Mouse (Mus musculus): ENCODE data around the gene Cluh. TPM values are rescaled to one million over a fixed set of nuclear protein-coding genes. Genes with fewer than 3 reads are reported as not detected.

The Cluh gene
- polyA plus RNA-seq, 1 experiment from 2014 or later = 23.6 TPM

DNA sequence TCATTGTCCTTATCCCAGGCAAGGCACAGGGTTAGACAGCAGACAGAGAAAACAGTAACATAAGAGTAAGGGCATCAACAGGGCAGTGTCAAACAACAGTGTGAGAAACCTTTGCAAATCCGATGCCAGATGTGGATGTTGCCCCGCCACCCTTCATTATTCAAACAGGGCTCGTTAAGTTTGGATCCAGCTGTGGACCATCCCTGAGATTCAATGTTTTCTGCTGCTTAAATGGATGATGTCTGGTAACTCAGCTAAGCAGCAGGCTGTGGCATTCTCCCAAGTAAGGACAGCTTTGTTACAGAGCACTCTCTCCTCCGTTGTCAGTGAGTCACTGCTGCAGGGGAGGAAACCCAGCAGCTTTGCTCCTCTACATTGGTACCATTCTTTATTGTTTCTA is 25.9 kb downstream of the Cluh start:
- Histone ChIP-seq H3K27ac (no peak overlapping the region), H3K4me3 (ENCODE audit: inconsistent target) (no peak overlapping the region), H3K79me2 (ENCODE audit: inconsistent target) (peaks cover 11% of the 10 kb centered on the region; the same call in 1 of the 2 replicates), H3K36me3 (ENCODE audit: inconsistent target) (peaks cover 53% of the 10 kb centered on the region)
- WGBS (ENCODE audit: missing documents) = 89% methylated on average over 4 of the region's 4 CpGs

DNA sequence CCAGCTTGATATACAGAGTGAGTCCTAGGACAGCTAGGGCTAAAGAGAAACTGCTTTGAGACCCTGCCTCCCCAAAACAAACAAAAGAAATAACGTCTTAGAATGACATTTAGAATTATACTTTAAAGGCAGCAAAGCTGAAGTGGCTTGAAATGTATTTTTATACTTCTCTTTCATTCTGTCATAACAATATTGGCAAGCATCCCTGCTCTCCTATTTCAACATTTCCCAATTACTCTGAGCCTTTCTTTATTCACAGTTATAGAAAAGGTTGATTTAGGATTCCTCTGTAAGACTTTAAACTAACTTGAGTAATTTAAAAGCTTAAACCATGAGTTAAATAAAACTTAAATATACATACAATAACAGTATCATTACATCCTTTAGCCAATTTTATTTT is 42.9 kb downstream of the Cluh start:
- H3K4me3 ChIP-seq (ENCODE audit: inconsistent target) = no peak overlapping the region
- peaks cover 98% of the 10 kb centered on the region for H3K79me2 ChIP-seq (ENCODE audit: inconsistent target)
- H3K27ac ChIP-seq = no peak overlapping the region
- 71% methylated on average over 1 of the region's 1 CpGs for WGBS (ENCODE audit: missing documents)
- peaks cover 34% of the 10 kb centered on the region for H3K36me3 ChIP-seq (ENCODE audit: inconsistent target)

DNA sequence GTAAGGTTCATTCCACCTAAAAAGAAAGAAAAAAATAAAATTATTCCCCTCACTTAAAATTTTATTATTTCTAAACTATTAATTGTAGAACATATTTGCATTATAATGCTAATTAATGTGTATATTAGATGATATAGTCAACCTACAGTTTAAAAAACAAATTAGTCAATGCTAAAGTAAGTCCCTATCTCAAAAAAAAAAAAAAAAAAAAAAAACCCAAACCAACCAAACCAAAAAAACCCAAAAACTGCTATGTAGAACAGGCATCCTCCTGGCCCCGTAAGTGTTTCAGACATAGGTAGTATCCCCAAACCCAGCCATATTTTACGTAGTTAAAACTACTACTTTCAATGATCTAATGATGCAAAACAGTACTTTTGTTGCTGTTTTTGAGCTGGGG is 50.2 kb downstream of the Cluh start:
- no peak overlapping the region for H3K4me3 ChIP-seq (ENCODE audit: inconsistent target)
- WGBS (ENCODE audit: missing documents) = 100% methylated on average over 2 of the region's 2 CpGs
- H3K79me2 ChIP-seq (ENCODE audit: inconsistent target) = peaks cover 100% of the 10 kb centered on the region
- H3K36me3 ChIP-seq (ENCODE audit: inconsistent target) = peaks cover 22% of the 10 kb centered on the region; the same call in 1 of the 2 replicates
- H3K27ac ChIP-seq = no peak overlapping the region

DNA sequence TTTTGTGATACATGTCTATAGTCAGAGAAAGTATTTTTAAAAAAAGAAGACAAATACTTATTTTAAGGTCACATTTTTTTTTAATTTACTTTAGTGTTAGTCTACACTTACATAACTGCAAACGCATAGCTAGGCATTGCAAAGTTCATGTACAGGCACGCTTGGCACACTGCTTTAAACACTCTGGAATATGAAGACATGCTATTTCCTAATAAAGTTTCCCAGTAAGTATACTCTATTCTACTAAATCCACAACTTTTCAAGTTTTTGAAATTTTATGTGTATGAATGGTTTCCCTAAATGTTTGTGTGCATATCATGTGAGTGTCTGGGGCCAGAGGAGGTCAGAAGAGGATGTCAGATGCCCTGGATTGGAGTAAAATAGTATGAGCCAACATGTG is 54.8 kb downstream of the Cluh start:
- WGBS (ENCODE audit: missing documents) = 96% methylated on average over 2 of the region's 2 CpGs
- H3K4me3 ChIP-seq (ENCODE audit: inconsistent target) = no peak overlapping the region
- H3K36me3 ChIP-seq (ENCODE audit: inconsistent target) = no peaks in the 10 kb centered on the region
- H3K79me2 ChIP-seq (ENCODE audit: inconsistent target) = peaks cover 100% of the 10 kb centered on the region
- no peak overlapping the region for H3K27ac ChIP-seq

DNA sequence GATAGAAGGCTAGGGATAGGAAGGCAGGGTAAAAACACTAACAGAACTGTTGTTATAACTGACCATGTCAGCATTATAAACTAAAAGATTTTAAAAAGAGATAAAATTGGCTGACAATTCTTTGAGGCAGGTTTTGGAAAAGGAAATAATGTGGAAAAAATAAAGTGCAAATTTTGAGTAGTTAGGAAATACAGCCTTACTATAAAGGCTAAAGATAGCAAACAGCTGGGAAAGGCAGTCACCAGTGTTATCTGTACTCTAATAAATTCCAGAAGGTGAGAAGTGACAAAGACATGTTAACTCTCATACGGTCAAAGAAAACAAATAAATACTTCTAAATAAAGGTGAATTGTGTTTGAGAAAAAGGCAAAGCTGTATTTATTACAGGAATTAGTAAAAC is 59.5 kb downstream of the Cluh start:
- 91% methylated on average over 1 of the region's 1 CpGs for WGBS (ENCODE audit: missing documents)
- H3K27ac ChIP-seq = no peak overlapping the region
- no peaks in the 10 kb centered on the region for H3K36me3 ChIP-seq (ENCODE audit: inconsistent target)
- no peak overlapping the region for H3K4me3 ChIP-seq (ENCODE audit: inconsistent target)
- H3K79me2 ChIP-seq (ENCODE audit: inconsistent target) = peaks cover 100% of the 10 kb centered on the region

DNA sequence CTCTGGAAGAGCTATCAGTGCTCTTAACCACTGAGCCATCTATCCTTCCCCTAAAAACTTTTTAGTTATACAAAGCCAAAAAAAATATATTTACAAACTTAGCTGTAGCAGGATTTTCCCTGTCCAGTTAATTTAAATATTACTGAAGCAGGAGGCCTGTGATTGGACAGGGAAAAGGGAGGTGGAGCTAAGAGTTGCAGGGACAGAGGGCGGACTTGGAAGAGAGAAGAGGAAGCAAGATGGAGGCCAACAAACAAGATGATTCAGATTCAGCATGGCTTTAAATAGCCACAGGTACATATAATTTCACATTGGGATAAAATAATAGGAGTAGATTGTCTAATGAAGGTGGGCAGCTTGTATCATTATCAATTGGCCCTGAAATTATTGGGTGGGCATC is 61.4 kb downstream of the Cluh start:
- Histone ChIP-seq H3K36me3 (ENCODE audit: inconsistent target) (no peaks in the 10 kb centered on the region), H3K79me2 (ENCODE audit: inconsistent target) (peaks cover 100% of the 10 kb centered on the region), H3K27ac (no peak overlapping the region), H3K4me3 (ENCODE audit: inconsistent target) (no peak overlapping the region)
- WGBS (ENCODE audit: missing documents) = 70% methylated on average over 1 of the region's 1 CpGs

DNA sequence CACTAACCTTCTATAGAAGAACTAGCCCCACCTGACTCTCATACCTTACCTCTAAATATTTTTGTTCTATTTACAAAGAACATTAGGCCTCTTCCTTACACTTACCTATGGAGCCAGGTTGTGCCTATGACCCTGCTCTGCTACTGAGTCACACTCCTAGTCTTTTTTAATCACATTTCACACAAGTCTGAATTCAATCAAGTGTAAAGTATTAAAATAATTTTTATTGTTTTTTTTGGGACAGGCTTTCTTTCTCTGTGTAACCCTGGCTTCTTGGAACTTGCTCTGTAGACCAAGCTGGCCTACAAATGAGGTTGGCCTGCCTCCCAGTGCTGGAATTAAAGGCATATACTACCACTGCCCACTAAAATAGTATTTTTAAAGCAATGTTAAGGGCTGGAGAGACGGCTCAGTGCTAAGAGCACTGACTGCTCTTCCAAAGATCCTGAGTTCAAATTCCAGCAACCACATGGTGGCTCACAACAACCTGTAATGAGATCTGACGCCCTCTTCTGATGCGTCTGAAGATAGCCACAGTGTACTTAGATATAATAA is 66.8 kb downstream of the Cluh start:
- no peaks in the 10 kb centered on the region for H3K36me3 ChIP-seq (ENCODE audit: inconsistent target)
- H3K27ac ChIP-seq = no peak overlapping the region
- 85% methylated on average over 3 of the region's 3 CpGs for WGBS (ENCODE audit: missing documents)
- H3K79me2 ChIP-seq (ENCODE audit: inconsistent target) = peaks cover 100% of the 10 kb centered on the region
- no peak overlapping the region for H3K4me3 ChIP-seq (ENCODE audit: inconsistent target)

Other genes with a start within 250 kb of the Cluh start
- gene Rap1gap2, start 38.6 kb upstream of the Cluh start, polyA plus RNA-seq (2018) = 0.27 to 0.59 TPM (median 0.37 TPM) in 3 replicates
- gene Ccdc92b, start 29.9 kb upstream of the Cluh start, polyA plus RNA-seq (2018) = 0.13 to 0.20 TPM in 2 of 3 replicates, not detected in the other
- 65.1 to 129 TPM (median 83.5 TPM) in 3 replicates for gene Pafah1b1, start 75.2 kb downstream of the Cluh start, polyA plus RNA-seq (2018)
- gene Mettl16, start 121.3 kb downstream of the Cluh start, polyA plus RNA-seq (2018) = 8.7 to 21.0 TPM (median 15.0 TPM) in 3 replicates
- 21.8 to 49.6 TPM (median 29.0 TPM) in 3 replicates for gene Mnt, start 181.4 kb downstream of the Cluh start, polyA plus RNA-seq (2018)
- 3.6 to 3.9 TPM (median 3.8 TPM) in 3 replicates for gene Sgsm2, start 247.6 kb downstream of the Cluh start, polyA plus RNA-seq (2018)
- gene Tsr1, start 248.6 kb downstream of the Cluh start, polyA plus RNA-seq (2018) = 10.4 to 45.5 TPM (median 21.3 TPM) in 3 replicates

Data from macrophage (primary cell).